Mouse (Mus musculus) frontal cortex, adult (tissue): ENCODE results near the gene Creg1.

Source experiments
- ATAC-seq: cut with Nextera tagmentation; 2 replicates; pipeline ENCODE4 v1.9.2; 2017; ENCODE audit warnings: mild to moderate bottlenecking, moderate library complexity, mixed read lengths; ENCODE audit not compliant: low TSS enrichment

Gene Creg1

GRCm38 (mm10) chr1:165788511-165788910 is 25.0 kb downstream of the Creg1 start, which contains the start of gene Cd247:
Cd247 (plus strand) TSS chr1:165788681.
- ATAC-seq, result no peak

GRCm38 (mm10) chr1:165789066-165789660 is 25.6 kb downstream of the Creg1 start:
- no peak for ATAC-seq

- no peak for ATAC-seq
Measured at GRCm38 (mm10) chr1:165789963-165790362, 26.4 kb downstream of the Creg1 start.

- no peak for ATAC-seq
Measured at GRCm38 (mm10) chr1:165790461-165791210, 27.1 kb downstream of the Creg1 start.

- no peak for ATAC-seq
Measured at GRCm38 (mm10) chr1:165791411-165791810, 27.9 kb downstream of the Creg1 start.

GRCm38 (mm10) chr1:165801709-165802310 is 38.3 kb downstream of the Creg1 start:
- ATAC-seq, result no peak

- no peak for ATAC-seq
Measured at GRCm38 (mm10) chr1:165803107-165803506, 39.6 kb downstream of the Creg1 start.

GRCm38 (mm10) chr1:165804133-165804532 is 40.6 kb downstream of the Creg1 start:
- ATAC-seq, result no peak

- no peak for ATAC-seq
Measured at GRCm38 (mm10) chr1:165810633-165811032, 47.1 kb downstream of the Creg1 start.

- ATAC-seq, result no peak
Measured at GRCm38 (mm10) chr1:165811170-165811569, 47.6 kb downstream of the Creg1 start.

- no peak for ATAC-seq
Measured at GRCm38 (mm10) chr1:165812775-165813174, 49.2 kb downstream of the Creg1 start.

GRCm38 (mm10) chr1:165814116-165814515 is 50.6 kb downstream of the Creg1 start:
- ATAC-seq, result no peak

GRCm38 (mm10) chr1:165814521-165815278 is 51.2 kb downstream of the Creg1 start:
- 0 out of 2 replicates have a peak, but pooled peaks have one; percentile 23 for ATAC-seq

GRCm38 (mm10) chr1:165816391-165816790 is 52.8 kb downstream of the Creg1 start:
- no peak for ATAC-seq

- ATAC-seq, result no peak
Measured at GRCm38 (mm10) chr1:165817264-165817663, 53.7 kb downstream of the Creg1 start.

GRCm38 (mm10) chr1:165818145-165818860 is 54.8 kb downstream of the Creg1 start:
- no peak for ATAC-seq

GRCm38 (mm10) chr1:165819147-165819546 is 55.6 kb downstream of the Creg1 start:
- no peak for ATAC-seq

GRCm38 (mm10) chr1:165822031-165822430 is 58.5 kb downstream of the Creg1 start:
- no peak for ATAC-seq
